Mouse (Mus musculus) kidney, embryonic 14.5 days (tissue): Measurements from ENCODE around the gene Acrbp. TPM values are rescaled to one million over a fixed set of nuclear protein-coding genes. Genes with fewer than 3 reads are reported as not detected.

Experiments used
- ATAC-seq: fragments of 200-750 bp; cut with Nextera tagmentation; 2 replicates; pipeline ENCODE4 v1.8.0; 2017; ENCODE audit warnings: moderate number of reproducible peaks, mild to moderate bottlenecking, moderate TSS enrichment, moderate library complexity; ENCODE audit not compliant: low FRiP score, low TSS enrichment
- H3K27ac ChIP-seq: fragments of 300-500 bp; sonication (generic); 2 replicates; pipeline ENCODE4 v1.5.1; 2014; ENCODE audit warnings: low read depth, mild to moderate bottlenecking, low read length, moderate library complexity, mixed read lengths
- H3K27me3 ChIP-seq: fragments of 300-500 bp; sonication (generic); 2 replicates; pipeline ENCODE4 v1.6.1; 2014; ENCODE audit warnings: mild to moderate bottlenecking, low read length; ENCODE audit not compliant: control insufficient read depth, insufficient read depth
- H3K36me3 ChIP-seq: fragments of 300-500 bp; sonication (generic); 2 replicates; pipeline ENCODE4 v1.6.1; 2014; ENCODE audit warnings: low read length, mixed read lengths; ENCODE audit not compliant: control insufficient read depth, insufficient read depth
- H3K4me1 ChIP-seq: fragments of 300-500 bp; sonication (generic); 2 replicates; pipeline ENCODE4 v1.6.1; 2014; ENCODE audit warnings: low read length, mixed read lengths; ENCODE audit not compliant: control insufficient read depth, insufficient read depth
- H3K4me2 ChIP-seq: fragments of 300-500 bp; sonication (generic); replicated peaks from 2 replicates; pipeline ENCODE4 v1.6.1; 2014; ENCODE audit warnings: low read depth, mild to moderate bottlenecking, low read length
- H3K4me3 ChIP-seq: fragments of 300-500 bp; sonication (generic); 2 replicates; pipeline ENCODE4 v1.5.1; 2014; ENCODE audit warnings: mild to moderate bottlenecking, low read length
- H3K9ac ChIP-seq: fragments of 300-500 bp; sonication (generic); 2 replicates; pipeline ENCODE4 v1.6.1; 2014; ENCODE audit warnings: low read depth, mild to moderate bottlenecking, low read length, moderate library complexity
- H3K9me3 ChIP-seq: fragments of 300-500 bp; sonication (generic); 2 replicates; pipeline ENCODE4 v1.6.1; 2016; ENCODE audit warnings: low read length; ENCODE audit not compliant: control insufficient read depth
- WGBS: fragments of 180-500 bp; shearing (Covaris S2); extraction: QIAGEN DNeasy Blood & Tissue Kit; methylation state at CpG from one replicate; pipeline ENCODE4 v1.1.7; 2014; 5-methylcytosine and 5-hydroxymethylcytosine counted together
- polyA plus RNA-seq: library from polyadenylated mRNA; unstranded; fragments of >200 nt; fragmentation: Nextera tagmentation; extraction: Ambion mirVana; gene quantifications from 2 replicates; pipeline ENCODE4 v1.2.1, GENCODE M21; 2014

Gene Acrbp
- polyA plus RNA-seq, 1 experiment from 2014 or later: 14.7 TPM

DNA sequence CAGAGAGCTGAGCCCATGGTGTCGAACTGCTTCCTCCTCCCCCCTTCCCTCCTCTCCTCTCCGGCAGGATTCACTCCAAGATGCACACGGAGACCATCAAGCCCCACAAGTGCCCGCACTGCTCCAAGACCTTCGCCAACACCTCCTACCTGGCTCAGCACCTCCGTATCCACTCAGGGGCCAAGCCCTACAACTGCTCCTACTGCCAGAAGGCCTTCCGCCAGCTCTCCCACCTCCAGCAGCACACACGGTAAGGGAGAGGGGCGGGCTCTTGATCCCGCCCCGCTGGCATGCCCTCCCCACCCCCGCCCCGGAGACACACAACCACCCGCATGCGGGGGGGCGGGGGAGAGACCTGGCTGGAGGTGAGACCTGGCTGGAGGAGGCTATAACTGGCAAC, 17.9 kb upstream of the Acrbp start:
- WGBS: 87% methylated on average over 16 of the region's 16 CpGs
- Histone ChIP-seq H3K4me2 (no peak overlapping the region), H3K4me1 (no peaks in the 10 kb centered on the region), H3K36me3 (peaks cover 72% of the 10 kb centered on the region), H3K9me3 (no peaks in the 10 kb centered on the region), H3K4me3 (no peak overlapping the region), H3K27ac (no peak overlapping the region), H3K9ac (no peak overlapping the region), H3K27me3 (no peaks in the 10 kb centered on the region)
- ATAC-seq: peak; percentile 50; the same call in 1 of the 2 replicates

DNA sequence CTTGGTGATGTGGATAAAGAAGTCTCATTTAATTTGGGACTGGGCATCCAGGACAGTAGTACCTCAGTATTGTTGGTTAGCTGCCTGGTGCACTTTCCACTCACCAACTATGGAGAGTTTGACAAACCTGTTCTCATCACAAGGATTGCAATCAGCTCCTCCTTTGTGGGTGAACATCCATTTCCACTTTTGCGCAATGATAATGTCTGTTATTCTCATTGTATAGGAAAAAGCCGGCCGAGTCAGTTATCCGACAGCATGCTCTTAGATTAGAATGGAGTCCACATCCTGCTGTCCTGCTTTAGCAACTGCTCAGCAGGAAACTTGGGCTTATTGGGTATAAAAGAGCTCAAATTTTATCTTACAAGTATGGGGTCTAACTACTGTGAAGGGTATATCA, 10.8 kb upstream of the Acrbp start:
- Histone ChIP-seq H3K9ac (no peak overlapping the region), H3K9me3 (no peaks in the 10 kb centered on the region), H3K27me3 (no peaks in the 10 kb centered on the region), H3K4me1 (0 out of 2 replicates have a peak, but pooled peaks cover 6% of the 10 kb centered on the region), H3K4me2 (peak overlapping the region; percentile 49), H3K27ac (peak overlapping the region; percentile 84; the same call in 1 of the 2 replicates), H3K36me3 (peaks cover 35% of the 10 kb centered on the region), H3K4me3 (peak overlapping the region; percentile 82)
- WGBS: 94% methylated on average over 4 of the region's 4 CpGs
- ATAC-seq: no peak

DNA sequence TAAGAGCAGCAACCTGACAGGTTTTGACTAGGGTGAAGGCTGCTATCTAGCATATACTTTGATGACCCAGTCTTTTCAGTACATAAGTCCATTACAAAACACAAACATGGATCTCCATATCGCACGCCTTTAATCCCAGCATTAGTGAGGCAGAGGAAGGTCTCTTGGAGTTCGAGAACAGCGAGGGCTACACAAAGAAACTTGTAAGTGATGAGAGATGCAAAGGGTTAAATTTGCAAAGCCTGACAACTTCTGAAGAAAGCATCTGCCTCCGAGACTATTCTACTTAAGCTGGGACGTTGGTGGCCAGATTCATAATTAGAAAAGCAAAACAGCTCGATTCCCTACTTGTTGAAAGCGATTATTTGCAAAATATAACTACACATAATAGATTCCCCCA, 10.4 kb upstream of the Acrbp start:
- Histone ChIP-seq H3K36me3 (peaks cover 35% of the 10 kb centered on the region), H3K4me2 (peak overlapping the region; percentile 49), H3K27ac (peak overlapping the region; percentile 84), H3K9me3 (no peaks in the 10 kb centered on the region), H3K27me3 (no peaks in the 10 kb centered on the region), H3K9ac (peak overlapping the region; percentile 45; the same call in 1 of the 2 replicates), H3K4me3 (peak overlapping the region; percentile 82), H3K4me1 (0 out of 2 replicates have a peak, but pooled peaks cover 6% of the 10 kb centered on the region)
- WGBS: 8% methylated on average over 8 of the region's 8 CpGs
- 0 out of 2 replicates have a peak, but pooled peaks have one; percentile 8 for ATAC-seq

DNA sequence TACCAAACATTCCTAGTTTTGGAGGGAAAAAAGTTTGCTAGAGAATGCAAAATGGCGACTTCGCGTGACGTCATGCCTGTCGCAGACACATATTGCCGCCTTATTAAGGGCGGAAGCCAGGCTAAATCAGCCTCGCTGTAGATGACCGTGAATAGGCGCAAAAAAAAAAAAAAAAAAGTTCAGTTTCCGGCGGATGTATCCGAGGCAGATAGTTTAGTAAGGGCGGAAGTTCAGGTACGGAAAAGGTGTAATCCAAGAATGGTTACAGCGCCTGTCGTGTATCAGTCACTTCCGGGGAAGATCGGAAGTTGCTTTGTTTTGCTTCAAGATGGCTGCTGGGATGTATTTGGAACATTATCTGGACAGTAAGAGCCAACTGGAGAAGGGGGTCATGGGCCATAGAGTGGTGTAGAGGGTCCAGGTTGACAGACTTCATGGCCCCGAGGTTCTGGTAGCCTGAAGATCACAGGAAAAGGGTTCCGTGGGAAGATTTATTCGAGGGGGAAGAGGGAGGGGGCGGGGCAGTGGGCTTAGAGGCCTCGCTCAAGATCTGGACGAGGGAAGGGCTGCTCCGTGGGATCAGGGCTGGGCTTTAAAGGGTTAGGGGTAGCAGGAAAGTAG, 9.8 kb upstream of the Acrbp start, which contains the start of gene Ing4:
Gene Ing4 (plus strand): TSS at position 228 of the 621 bp plus-strand sequence.
- Histone ChIP-seq H3K4me1 (0 out of 2 replicates have a peak, but pooled peaks cover 6% of the 10 kb centered on the region), H3K9me3 (no peaks in the 10 kb centered on the region), H3K36me3 (peaks cover 37% of the 10 kb centered on the region), H3K4me3 (peak within 1 kb of the TSS; percentile 82), H3K9ac (peak within 1 kb of the TSS; percentile 82), H3K4me2 (peak within 1 kb of the TSS; percentile 82), H3K27me3 (no peaks in the 10 kb centered on the region), H3K27ac (peak within 1 kb of the TSS; percentile 84)
- 0% methylated on average over 26 of the region's 26 CpGs for WGBS
- ATAC-seq: peak; percentile 97

DNA sequence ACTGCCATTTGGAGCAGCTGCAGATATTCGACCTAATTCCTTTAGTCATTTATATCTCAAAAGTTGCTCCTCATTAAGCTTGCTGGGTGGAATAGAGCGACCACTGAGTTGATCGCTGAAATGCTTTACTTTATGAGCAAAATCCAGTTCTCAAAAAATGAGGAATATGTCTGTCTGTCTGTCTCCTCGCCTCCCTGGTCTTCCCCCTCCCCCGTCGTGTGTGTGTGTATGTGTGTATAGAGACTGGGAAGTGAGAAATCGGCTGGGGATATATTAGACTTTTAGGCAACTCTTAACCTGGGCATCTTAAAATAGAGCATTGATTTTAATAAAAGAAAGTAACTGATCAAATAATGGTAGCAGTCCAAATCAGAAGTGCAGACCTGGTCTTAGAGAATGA, 9.3 kb upstream of the Acrbp start:
- Histone ChIP-seq H3K9me3 (no peaks in the 10 kb centered on the region), H3K9ac (peak overlapping the region; percentile 82), H3K36me3 (peaks cover 36% of the 10 kb centered on the region), H3K4me3 (peak overlapping the region; percentile 82), H3K4me2 (peak overlapping the region; percentile 82), H3K27ac (peak overlapping the region; percentile 77; the same call in 1 of the 2 replicates), H3K27me3 (no peaks in the 10 kb centered on the region), H3K4me1 (0 out of 2 replicates have a peak, but pooled peaks cover 6% of the 10 kb centered on the region)
- WGBS: 18% methylated on average over 7 of the region's 7 CpGs
- no peak for ATAC-seq

DNA sequence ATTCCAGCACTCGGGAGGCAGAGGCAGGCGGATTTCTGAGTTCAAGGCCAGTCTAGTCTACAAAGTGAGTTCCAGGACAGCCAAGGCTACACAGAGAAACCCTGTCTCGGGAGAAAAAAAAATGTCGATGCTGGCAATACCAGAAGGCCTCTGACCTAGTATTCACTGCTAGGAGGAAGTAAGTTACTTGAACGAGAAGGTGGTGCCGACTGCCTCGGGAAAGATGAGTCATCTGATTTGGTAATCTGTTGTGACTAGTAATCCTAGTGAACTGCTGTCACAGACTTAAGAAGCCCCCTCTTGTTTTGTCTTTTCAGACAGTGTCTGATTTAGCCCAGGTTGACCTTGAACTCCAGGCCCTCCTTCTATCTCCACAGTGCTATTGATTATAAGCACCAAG, 8.4 kb upstream of the Acrbp start:
- H3K27ac ChIP-seq: no peak overlapping the region
- 91% methylated on average over 7 of the region's 7 CpGs for WGBS
- H3K9ac ChIP-seq: no peak overlapping the region
- no peak for ATAC-seq
- 0 out of 2 replicates have a peak, but pooled peaks cover 6% of the 10 kb centered on the region for H3K4me1 ChIP-seq
- H3K27me3 ChIP-seq: no peaks in the 10 kb centered on the region
- no peaks in the 10 kb centered on the region for H3K9me3 ChIP-seq
- no peak overlapping the region for H3K4me3 ChIP-seq
- no peak overlapping the region; the same call in 1 of the 2 replicates for H3K4me2 ChIP-seq
- peaks cover 34% of the 10 kb centered on the region for H3K36me3 ChIP-seq

DNA sequence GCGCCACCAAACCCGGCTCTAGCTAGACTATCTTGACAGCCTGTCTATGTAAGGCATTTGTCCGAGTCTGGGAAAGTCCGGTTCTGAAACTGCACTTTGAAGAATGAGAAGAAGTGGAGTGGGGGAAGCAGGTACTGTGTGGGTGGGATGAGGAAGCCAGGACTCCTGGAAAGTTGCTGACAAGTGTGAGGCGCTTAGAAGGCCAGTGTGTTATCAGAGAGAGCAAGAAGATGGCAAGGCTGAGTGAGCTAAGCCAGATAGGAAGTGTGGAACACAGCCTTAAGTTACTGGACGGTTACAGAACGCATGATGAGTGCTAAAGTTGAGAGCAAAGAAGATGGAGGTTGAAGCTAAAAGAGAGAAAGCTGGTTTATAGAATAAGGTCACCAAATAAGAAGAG, 7.4 kb upstream of the Acrbp start:
- WGBS: 94% methylated on average over 7 of the region's 7 CpGs
- no peak overlapping the region for H3K9ac ChIP-seq

DNA sequence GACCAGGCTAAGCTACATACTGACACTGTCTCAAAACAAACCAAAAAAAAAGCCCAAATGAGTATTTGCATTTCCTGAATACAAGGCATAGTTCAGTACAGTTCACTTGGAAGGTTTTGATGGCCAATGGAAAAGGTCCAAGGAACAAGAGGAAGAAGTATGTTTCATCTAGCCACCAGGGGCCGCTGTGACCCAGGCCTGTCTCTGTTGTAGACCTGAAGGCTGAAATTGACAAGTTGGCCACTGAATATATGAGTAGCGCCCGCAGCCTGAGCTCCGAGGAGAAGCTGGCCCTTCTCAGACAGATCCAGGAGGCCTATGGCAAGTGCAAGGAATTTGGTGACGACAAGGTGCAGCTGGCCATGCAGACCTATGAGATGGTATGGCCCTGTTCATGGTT, 2.8 kb upstream of the Acrbp start:
- no peaks in the 10 kb centered on the region for H3K9me3 ChIP-seq
- WGBS: 40% methylated on average over 5 of the region's 5 CpGs
- no peak overlapping the region for H3K4me2 ChIP-seq
- H3K9ac ChIP-seq: no peak overlapping the region
- H3K27ac ChIP-seq: no peak overlapping the region
- peak; percentile 19; the same call in 1 of the 2 replicates for ATAC-seq
- peaks cover 79% of the 10 kb centered on the region for H3K36me3 ChIP-seq
- H3K4me3 ChIP-seq: no peak overlapping the region
- H3K27me3 ChIP-seq: no peaks in the 10 kb centered on the region
- no peaks in the 10 kb centered on the region for H3K4me1 ChIP-seq

More for the DNA sequence above, 7.4 kb upstream of the Acrbp start:
- H3K27me3 ChIP-seq: no peaks in the 10 kb centered on the region
- peaks cover 37% of the 10 kb centered on the region for H3K36me3 ChIP-seq
- no peak for ATAC-seq
- H3K4me1 ChIP-seq: 0 out of 2 replicates have a peak, but pooled peaks cover 6% of the 10 kb centered on the region
- no peak overlapping the region for H3K27ac ChIP-seq
- no peaks in the 10 kb centered on the region for H3K9me3 ChIP-seq
- no peak overlapping the region for H3K4me3 ChIP-seq
- H3K4me2 ChIP-seq: no peak overlapping the region

DNA sequence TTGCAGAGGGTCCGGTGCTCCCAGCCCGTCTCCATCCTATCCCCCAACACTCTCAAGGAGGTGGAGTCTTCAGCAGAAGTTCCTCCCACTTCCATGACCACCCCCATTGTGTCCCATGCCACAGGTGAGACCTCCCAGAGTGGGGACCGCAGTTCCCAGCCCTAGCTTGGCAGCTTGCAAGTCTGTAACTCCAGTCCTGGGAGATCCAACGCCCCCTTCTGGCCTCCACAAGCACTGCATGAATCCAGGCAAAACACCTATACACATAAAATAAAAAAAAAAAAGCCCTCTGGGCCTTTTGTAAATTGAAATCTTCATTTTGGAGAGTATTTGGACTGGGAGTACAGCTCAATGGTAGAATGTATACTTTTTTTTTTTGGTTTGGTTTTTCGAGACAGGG, 1.7 kb downstream of the Acrbp start:
- WGBS: 76% methylated on average over 5 of the region's 5 CpGs
- Histone ChIP-seq H3K4me3 (no peak overlapping the region), H3K36me3 (peaks cover 74% of the 10 kb centered on the region), H3K27ac (no peak overlapping the region), H3K9me3 (no peaks in the 10 kb centered on the region), H3K4me2 (no peak overlapping the region), H3K4me1 (no peaks in the 10 kb centered on the region), H3K27me3 (no peaks in the 10 kb centered on the region), H3K9ac (no peak overlapping the region)
- ATAC-seq: no peak
